Mouse (Mus musculus) heart, embryonic 11.5 days (tissue): ENCODE data around the gene Rnf39. TPM values are rescaled to one million over a fixed set of nuclear protein-coding genes. Genes with fewer than 3 reads are reported as not detected.

Experiments used
- ATAC-seq: fragments of 200-750 bp; cut with Nextera tagmentation; replicated peaks from 2 replicates; pipeline ENCODE4 v1.8.0; 2017; ENCODE audit warnings: moderate library complexity; ENCODE audit not compliant: insufficient number of reproducible peaks, low FRiP score, low TSS enrichment
- H3K27ac ChIP-seq: fragments of 300-500 bp; sonication (generic); 2 replicates; pipeline ENCODE4 v1.5.1; 2014; ENCODE audit warnings: mild to moderate bottlenecking, low read depth, low read length
- H3K27me3 ChIP-seq: fragments of 300-500 bp; sonication (generic); 2 replicates; pipeline ENCODE4 v1.6.1; 2014; ENCODE audit warnings: mild to moderate bottlenecking, low read length, mixed read lengths; ENCODE audit not compliant: control insufficient read depth, insufficient read depth
- H3K36me3 ChIP-seq: fragments of 300-500 bp; sonication (generic); 2 replicates; pipeline ENCODE4 v1.6.1; 2014; ENCODE audit warnings: mild to moderate bottlenecking, low read length, moderate library complexity, mixed read lengths; ENCODE audit not compliant: control insufficient read depth, insufficient read depth
- H3K4me1 ChIP-seq: fragments of 300-500 bp; sonication (generic); 2 replicates; pipeline ENCODE4 v1.6.1; 2014; ENCODE audit warnings: low read length; ENCODE audit not compliant: control insufficient read depth, insufficient read depth
- H3K4me2 ChIP-seq: fragments of 300-500 bp; sonication (generic); 2 replicates; pipeline ENCODE4 v1.6.1; 2014; ENCODE audit warnings: mild to moderate bottlenecking, moderate library complexity
- H3K4me3 ChIP-seq: fragments of 300-500 bp; sonication (generic); 2 replicates; pipeline ENCODE4 v1.5.1; 2014; ENCODE audit warnings: low read depth, low read length
- H3K9ac ChIP-seq: fragments of 300-500 bp; sonication (generic); 2 replicates; pipeline ENCODE4 v1.6.1; 2014; ENCODE audit warnings: mild to moderate bottlenecking, low read depth, low read length, moderate library complexity
- H3K9me3 ChIP-seq: fragments of 300-500 bp; sonication (generic); replicated peaks from 2 replicates; pipeline ENCODE4 v1.6.1; 2016; ENCODE audit warnings: low read length; ENCODE audit not compliant: control insufficient read depth
- WGBS: fragments of 180-500 bp; shearing (Covaris S2); extraction: QIAGEN DNeasy Blood & Tissue Kit; methylation state at CpG from one replicate; pipeline ENCODE4 v1.1.7; 2014; ENCODE audit not compliant: insufficient replicate concordance; 5-methylcytosine and 5-hydroxymethylcytosine counted together
- polyA plus RNA-seq: library from polyadenylated mRNA; unstranded; fragments of >200 nt; fragmentation: Nextera tagmentation; extraction: Ambion mirVana; gene quantifications from 2 replicates; pipeline ENCODE4 v1.2.1, GENCODE M21; 2014

Gene Rnf39
- polyA plus RNA-seq, 1 experiment from 2014 or later = 0.10 TPM

- WGBS = 11% methylated on average over 12 of the region's 12 CpGs
- peaks cover 4% of the 10 kb centered on the region; the same call in 1 of the 2 replicates for H3K36me3 ChIP-seq
- peak overlapping the region; percentile 90 for H3K4me2 ChIP-seq
- no peaks in the 10 kb centered on the region for H3K9me3 ChIP-seq
- H3K9ac ChIP-seq = peak overlapping the region; percentile 85
- no peaks in the 10 kb centered on the region for H3K27me3 ChIP-seq
- peaks cover 4% of the 10 kb centered on the region for H3K4me1 ChIP-seq
- H3K27ac ChIP-seq = no peak overlapping the region
- ATAC-seq = no peak
- H3K4me3 ChIP-seq = peak overlapping the region; percentile 53
Measured at GRCm38 (mm10) chr17:36958884-36959283, 16.2 kb downstream of the Rnf39 start.

GRCm38 (mm10) chr17:36961125-36961524 is 18.4 kb downstream of the Rnf39 start:
- Histone ChIP-seq H3K4me2 (no peak overlapping the region), H3K27ac (no peak overlapping the region), H3K4me1 (peaks cover 4% of the 10 kb centered on the region), H3K9me3 (no peaks in the 10 kb centered on the region), H3K36me3 (peaks cover 3% of the 10 kb centered on the region; the same call in 1 of the 2 replicates), H3K9ac (no peak overlapping the region), H3K27me3 (no peaks in the 10 kb centered on the region), H3K4me3 (no peak overlapping the region)
- no peak for ATAC-seq
- 57% methylated on average over 1 of the region's 1 CpGs for WGBS

GRCm38 (mm10) chr17:36966875-36967274 is 24.2 kb downstream of the Rnf39 start:
- H3K36me3 ChIP-seq = no peaks in the 10 kb centered on the region

GRCm38 (mm10) chr17:36970316-36970890 is 27.7 kb downstream of the Rnf39 start:
- ATAC-seq = no peak
- H3K4me1 ChIP-seq = no peaks in the 10 kb centered on the region
- WGBS = 76% methylated on average over 14 of the region's 14 CpGs
- no peak overlapping the region for H3K27ac ChIP-seq
- H3K9me3 ChIP-seq = no peaks in the 10 kb centered on the region
- H3K9ac ChIP-seq = no peak overlapping the region
- H3K36me3 ChIP-seq = no peaks in the 10 kb centered on the region
- H3K4me3 ChIP-seq = no peak overlapping the region
- H3K27me3 ChIP-seq = no peaks in the 10 kb centered on the region
- H3K4me2 ChIP-seq = no peak overlapping the region

More at GRCm38 (mm10) chr17:36966875-36967274, 24.2 kb downstream of the Rnf39 start:
- Histone ChIP-seq H3K9me3 (no peaks in the 10 kb centered on the region), H3K27ac (no peak overlapping the region), H3K27me3 (no peaks in the 10 kb centered on the region), H3K4me3 (no peak overlapping the region), H3K4me1 (no peaks in the 10 kb centered on the region), H3K4me2 (no peak overlapping the region), H3K9ac (no peak overlapping the region)
- ATAC-seq = no peak
- 76% methylated on average over 1 of the region's 1 CpGs for WGBS

- WGBS = 85% methylated on average over 6 of the region's 6 CpGs
- H3K9me3 ChIP-seq = no peaks in the 10 kb centered on the region
- no peaks in the 10 kb centered on the region for H3K36me3 ChIP-seq
- H3K27me3 ChIP-seq = no peaks in the 10 kb centered on the region
- no peak overlapping the region for H3K9ac ChIP-seq
- H3K4me3 ChIP-seq = no peak overlapping the region
- no peak overlapping the region for H3K4me2 ChIP-seq
- no peaks in the 10 kb centered on the region for H3K4me1 ChIP-seq
- H3K27ac ChIP-seq = no peak overlapping the region
- ATAC-seq = no peak
Measured at GRCm38 (mm10) chr17:36971172-36971850, 28.6 kb downstream of the Rnf39 start.

GRCm38 (mm10) chr17:36972791-36973190 is 30.1 kb downstream of the Rnf39 start:
- ATAC-seq = no peak
- no peak overlapping the region for H3K9ac ChIP-seq
- H3K4me1 ChIP-seq = no peaks in the 10 kb centered on the region
- no peak overlapping the region for H3K4me2 ChIP-seq
- no peak overlapping the region for H3K4me3 ChIP-seq
- no peak overlapping the region for H3K27ac ChIP-seq
- no peaks in the 10 kb centered on the region for H3K27me3 ChIP-seq
- H3K36me3 ChIP-seq = no peaks in the 10 kb centered on the region
- WGBS = 83% methylated on average over 3 of the region's 3 CpGs
- H3K9me3 ChIP-seq = no peaks in the 10 kb centered on the region

GRCm38 (mm10) chr17:36973271-36973787 is 30.6 kb downstream of the Rnf39 start:
- H3K4me3 ChIP-seq = no peak overlapping the region
- H3K27me3 ChIP-seq = no peaks in the 10 kb centered on the region
- no peak for ATAC-seq

GRCm38 (mm10) chr17:36981221-36981813 is 38.6 kb downstream of the Rnf39 start, which contains the start of gene 2410137M14Rik:
Gene 2410137M14Rik (minus strand): TSS chr17:36981237.
- Histone ChIP-seq H3K27me3 (peaks cover 3% of the 10 kb centered on the region; the same call in 1 of the 2 replicates), H3K27ac (no peak within 1 kb of the TSS), H3K4me1 (peaks cover 4% of the 10 kb centered on the region; the same call in 1 of the 2 replicates), H3K9me3 (no peaks in the 10 kb centered on the region), H3K36me3 (no peaks in the 10 kb centered on the region), H3K4me3 (peak within 1 kb of the TSS; percentile 32), H3K4me2 (peak within 1 kb of the TSS; percentile 67), H3K9ac (peak within 1 kb of the TSS; percentile 59)
- whole genome bisulfite sequencing = 4% methylated on average over 18 of the region's 18 CpGs
- no peak for ATAC-seq

More at GRCm38 (mm10) chr17:36973271-36973787, 30.6 kb downstream of the Rnf39 start:
- H3K9ac ChIP-seq = no peak overlapping the region
- H3K4me1 ChIP-seq = no peaks in the 10 kb centered on the region
- H3K9me3 ChIP-seq = no peaks in the 10 kb centered on the region
- WGBS = 65% methylated on average over 8 of the region's 8 CpGs
- no peak overlapping the region for H3K4me2 ChIP-seq
- no peak overlapping the region for H3K27ac ChIP-seq
- H3K36me3 ChIP-seq = no peaks in the 10 kb centered on the region
